Mouse (Mus musculus) hindbrain, postnatal 0 days (tissue): Measurements from ENCODE around the gene Aldh3b2. TPM values are rescaled to one million over a fixed set of nuclear protein-coding genes. Genes with fewer than 3 reads are reported as not detected.
A peak's percentile ranks its signal among the peaks of the same experiment; 100 is the strongest.

Experiments
- ATAC-seq: fragments of 200-750 bp; cut with Nextera tagmentation; 2 replicates; pipeline ENCODE4 v1.8.0; 2017; ENCODE audit warnings: mild to moderate bottlenecking, moderate TSS enrichment, moderate library complexity
- DNase-seq: peaks from one replicate; pipeline ENCODE4 v3.0.0-alpha.2; 2015; ENCODE audit warnings: low spot score
- H3K27ac ChIP-seq: fragments of 300-500 bp; sonication (generic); 2 replicates; pipeline ENCODE4 v1.5.1; 2014; ENCODE audit warnings: mild to moderate bottlenecking
- H3K27me3 ChIP-seq: fragments of 300-500 bp; sonication (generic); 2 replicates; pipeline ENCODE4 v1.6.1; 2014; ENCODE audit warnings: low read length, mixed read lengths; ENCODE audit not compliant: insufficient read depth
- H3K36me3 ChIP-seq: fragments of 300-500 bp; sonication (generic); 2 replicates; pipeline ENCODE4 v1.6.1; 2014; ENCODE audit warnings: low read length, mixed read lengths; ENCODE audit not compliant: insufficient read depth
- H3K4me1 ChIP-seq: fragments of 300-500 bp; sonication (generic); 2 replicates; pipeline ENCODE4 v1.6.1; 2014; ENCODE audit warnings: antibody characterized with exemption, low read length, mixed read lengths; ENCODE audit not compliant: insufficient read depth
- H3K4me2 ChIP-seq: fragments of 300-500 bp; sonication (generic); 2 replicates; pipeline ENCODE4 v1.6.1; 2014; ENCODE audit warnings: low read depth, mild to moderate bottlenecking, low read length, moderate library complexity, mixed read lengths
- H3K4me3 ChIP-seq: fragments of 300-500 bp; sonication (generic); 2 replicates; pipeline ENCODE4 v1.5.1; 2014; ENCODE audit warnings: low read length
- H3K9ac ChIP-seq: fragments of 300-500 bp; sonication (generic); replicated peaks from 2 replicates; pipeline ENCODE4 v1.6.1; 2014; ENCODE audit warnings: mild to moderate bottlenecking, low read length, moderate library complexity, mixed read lengths
- H3K9me3 ChIP-seq: fragments of 300-500 bp; sonication (generic); 2 replicates; pipeline ENCODE4 v1.6.1; 2016; ENCODE audit warnings: low read length, mixed read lengths
- CTCF ChIP-seq: IDR thresholded peaks from 2 replicates; pipeline ENCODE4 v1.5.1; 2016; ENCODE audit warnings: antibody characterized with exemption, control low read depth, low read depth
- WGBS: fragments of 180-500 bp; shearing (Covaris S2); extraction: QIAGEN DNeasy Blood & Tissue Kit; methylation state at CpG from one replicate; pipeline ENCODE4 v1.1.7; 2014; 5-methylcytosine and 5-hydroxymethylcytosine counted together
- polyA plus RNA-seq: library from polyadenylated mRNA; unstranded; fragments of >200 nt; fragmentation: Nextera tagmentation; extraction: Ambion mirVana; gene quantifications from 2 replicates; pipeline ENCODE4 v1.2.1, GENCODE M21; 2015
- total RNA-seq: library from RNA; depleted of rRNA; stranded (reverse); fragments of >200 nt; gene quantifications from 2 replicates; pipeline ENCODE4 v1.2.3, GENCODE M21; 2014; rRNA removed

Aldh3b2 gene
- total and polyA plus RNA-seq, 2 experiments from 2014 or later: 0.95 to 1.1 TPM

DNA sequence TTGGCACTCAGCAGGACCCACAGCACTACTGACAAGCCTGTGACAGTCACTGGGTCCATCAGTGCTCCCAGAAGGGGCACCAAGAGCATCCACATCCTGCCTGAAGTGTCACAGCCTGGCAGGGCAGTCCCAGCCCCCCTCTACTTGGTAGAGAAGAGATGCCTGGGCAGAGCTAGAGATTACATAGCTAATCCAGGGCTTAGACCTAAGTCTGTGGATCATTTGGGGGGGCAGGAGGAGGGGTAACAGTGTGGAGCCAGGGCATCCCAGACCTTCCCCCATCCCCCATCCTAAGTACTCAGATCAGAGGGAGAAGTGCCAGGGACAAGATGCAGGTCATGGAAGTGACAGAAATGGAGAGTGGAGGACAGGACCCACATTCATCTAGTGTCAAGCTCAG is 42.7 kb downstream of the Aldh3b2 start:
- no peak for TF ChIP-seq CTCF
- Histone ChIP-seq H3K36me3 (peaks cover 4% of the 10 kb centered on the region; the same call in 1 of the 2 replicates), H3K4me2 (no peak overlapping the region), H3K4me3 (no peak overlapping the region), H3K27me3 (no peaks in the 10 kb centered on the region), H3K9me3 (no peaks in the 10 kb centered on the region), H3K27ac (no peak overlapping the region), H3K9ac (no peak overlapping the region), H3K4me1 (peaks cover 6% of the 10 kb centered on the region)
- ATAC-seq (no peak), DNase-seq (no peak)

DNA sequence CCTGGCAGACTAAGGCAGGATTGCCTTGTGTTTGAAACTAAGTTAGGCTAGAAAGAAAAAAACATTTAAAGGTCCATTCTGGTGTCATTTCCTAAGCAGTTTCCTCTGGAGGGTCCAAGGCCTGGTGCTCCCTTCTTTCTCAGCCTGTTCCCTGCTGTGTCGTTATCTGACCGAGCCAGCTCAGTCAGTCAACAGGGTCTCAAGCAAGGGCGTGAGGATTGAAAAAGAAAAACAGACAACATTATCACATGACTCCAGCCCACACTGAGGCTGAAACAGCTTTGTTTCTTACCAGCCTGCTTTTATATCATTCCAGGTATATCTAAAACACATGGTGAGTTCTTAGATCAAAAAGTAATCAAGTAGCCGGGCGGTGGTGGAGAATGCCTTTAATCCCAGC is 43.5 kb downstream of the Aldh3b2 start:
- H3K27me3 ChIP-seq: no peaks in the 10 kb centered on the region
- peaks cover 6% of the 10 kb centered on the region for H3K4me1 ChIP-seq
- H3K4me3 ChIP-seq: no peak overlapping the region
- H3K9me3 ChIP-seq: no peaks in the 10 kb centered on the region
- H3K4me2 ChIP-seq: no peak overlapping the region
- 63% methylated on average over 5 of the region's 5 CpGs for WGBS
- no peak overlapping the region for H3K9ac ChIP-seq
- H3K36me3 ChIP-seq: no peaks in the 10 kb centered on the region
- no peak overlapping the region for H3K27ac ChIP-seq
- ATAC-seq: no peak
- no peak for TF ChIP-seq CTCF
- no peak for DNase-seq

DNA sequence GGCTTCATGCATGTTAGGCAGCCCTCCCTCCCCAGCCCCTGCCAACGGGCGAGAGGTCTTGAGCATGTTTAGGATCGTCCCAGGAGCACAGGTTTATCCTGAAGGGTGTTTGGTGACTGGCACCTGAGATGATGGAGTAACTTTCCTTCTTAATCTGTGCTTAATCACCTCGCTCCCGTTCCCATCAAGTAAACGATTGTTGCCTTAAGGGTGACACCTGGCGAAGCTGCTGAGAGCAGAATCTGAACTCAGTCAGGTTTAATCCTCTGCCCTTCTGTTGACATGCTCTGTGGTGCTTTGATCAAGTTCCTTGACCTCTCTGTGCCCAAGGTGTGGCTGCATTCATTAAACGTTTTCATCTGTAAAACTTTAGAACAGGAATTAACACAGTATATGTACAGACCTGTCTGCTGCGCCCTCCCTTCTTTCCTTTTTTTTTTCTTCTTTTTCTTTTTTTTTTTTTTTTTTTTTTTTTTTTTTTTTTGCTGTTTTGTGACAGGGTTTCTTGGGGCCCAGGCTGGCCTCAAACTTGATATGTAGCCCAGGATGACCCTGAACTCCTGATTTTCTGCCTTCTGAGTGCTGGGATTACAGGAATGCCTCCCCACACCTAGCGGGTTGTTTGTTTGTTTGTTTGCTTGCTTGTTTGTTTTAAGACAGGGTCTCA is 45.9 kb downstream of the Aldh3b2 start:
- Histone ChIP-seq H3K9ac (no peak overlapping the region), H3K4me2 (no peak overlapping the region), H3K9me3 (no peaks in the 10 kb centered on the region), H3K27ac (no peak overlapping the region), H3K4me3 (no peak overlapping the region), H3K27me3 (no peaks in the 10 kb centered on the region), H3K36me3 (no peaks in the 10 kb centered on the region), H3K4me1 (no peaks in the 10 kb centered on the region)
- no peak for TF ChIP-seq CTCF
- ATAC-seq (no peak), DNase-seq (no peak)
- WGBS: 68% methylated on average over 10 of the region's 10 CpGs

DNA sequence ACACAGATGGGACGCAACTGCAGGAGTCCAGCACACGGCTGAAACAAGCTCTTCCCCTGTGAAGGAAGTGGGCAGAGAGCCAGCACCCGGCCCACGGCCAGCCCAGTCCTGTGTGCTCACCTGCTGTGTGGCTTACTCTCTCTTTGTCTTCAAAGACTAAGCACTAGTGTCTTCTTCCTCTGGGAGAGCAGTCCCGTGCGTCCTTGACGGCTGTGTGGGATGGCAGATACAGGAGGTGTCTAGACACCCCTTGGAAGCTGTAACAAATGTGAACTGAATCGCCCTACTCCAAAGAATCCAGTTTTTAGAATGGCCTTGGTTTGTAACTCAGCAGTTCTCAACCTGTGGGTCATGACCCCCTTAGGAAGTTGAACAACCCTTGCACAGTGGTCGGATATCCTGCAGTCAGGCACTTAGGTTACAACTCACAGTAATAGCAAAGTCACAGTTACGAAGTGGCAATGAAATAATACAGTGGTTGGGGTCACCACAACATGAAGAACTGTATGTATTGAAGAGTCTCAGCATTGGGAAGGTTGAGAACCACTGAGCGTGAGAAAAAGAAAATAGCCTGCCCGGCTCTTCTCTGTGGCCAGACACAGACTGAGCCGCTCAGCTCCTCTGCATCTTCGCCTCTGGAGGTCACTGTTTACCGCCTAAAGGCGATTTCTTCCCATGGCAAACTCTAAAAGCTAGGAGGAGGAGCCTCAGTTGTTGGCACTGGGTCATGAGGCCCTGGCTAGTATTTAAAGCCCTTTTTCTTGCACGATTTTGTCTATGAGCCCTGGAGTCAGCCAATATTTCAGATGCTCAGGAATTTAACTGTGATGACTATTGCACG is 46.8 kb downstream of the Aldh3b2 start:
- DNase-seq (peak; percentile 92), ATAC-seq (peak; percentile 93)
- no peak overlapping the region for H3K4me3 ChIP-seq
- no peaks in the 10 kb centered on the region for H3K36me3 ChIP-seq
- H3K4me1 ChIP-seq: no peaks in the 10 kb centered on the region
- TF ChIP-seq CTCF: peak; percentile 84
- 0 out of 2 replicates have a peak overlapping the region, but pooled peaks have one; percentile 41 for H3K27ac ChIP-seq
- no peaks in the 10 kb centered on the region for H3K27me3 ChIP-seq
- 19% methylated on average over 18 of the region's 18 CpGs for WGBS
- H3K9me3 ChIP-seq: no peaks in the 10 kb centered on the region
- H3K4me2 ChIP-seq: no peak overlapping the region
- H3K9ac ChIP-seq: no peak overlapping the region

DNA sequence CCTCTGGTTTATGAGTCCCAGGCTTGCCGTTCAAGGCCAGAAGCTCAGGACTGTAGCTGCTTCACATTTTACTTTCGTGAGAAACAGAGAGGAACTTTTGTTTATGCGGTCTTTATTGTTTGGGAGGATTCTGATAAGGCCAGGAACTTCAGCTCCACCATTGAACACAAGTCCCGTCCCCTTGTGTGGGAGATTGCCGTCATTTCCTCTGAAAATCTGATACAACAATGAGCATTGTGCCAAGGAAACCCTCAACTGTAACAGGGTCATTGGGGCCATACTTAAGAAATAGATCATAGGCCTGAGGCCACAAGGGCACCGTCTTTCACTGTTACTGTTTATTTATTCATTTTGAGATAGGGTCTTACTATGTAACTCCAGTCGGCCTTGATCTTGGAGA is 51.1 kb downstream of the Aldh3b2 start:
- Histone ChIP-seq H3K4me3 (no peak overlapping the region), H3K27ac (no peak overlapping the region), H3K4me1 (no peaks in the 10 kb centered on the region), H3K36me3 (no peaks in the 10 kb centered on the region), H3K9ac (no peak overlapping the region), H3K9me3 (no peaks in the 10 kb centered on the region), H3K27me3 (no peaks in the 10 kb centered on the region), H3K4me2 (no peak overlapping the region)
- ATAC-seq: no peak
- no peak for DNase-seq
- WGBS: 81% methylated on average over 7 of the region's 7 CpGs
- TF ChIP-seq CTCF: no peak

DNA sequence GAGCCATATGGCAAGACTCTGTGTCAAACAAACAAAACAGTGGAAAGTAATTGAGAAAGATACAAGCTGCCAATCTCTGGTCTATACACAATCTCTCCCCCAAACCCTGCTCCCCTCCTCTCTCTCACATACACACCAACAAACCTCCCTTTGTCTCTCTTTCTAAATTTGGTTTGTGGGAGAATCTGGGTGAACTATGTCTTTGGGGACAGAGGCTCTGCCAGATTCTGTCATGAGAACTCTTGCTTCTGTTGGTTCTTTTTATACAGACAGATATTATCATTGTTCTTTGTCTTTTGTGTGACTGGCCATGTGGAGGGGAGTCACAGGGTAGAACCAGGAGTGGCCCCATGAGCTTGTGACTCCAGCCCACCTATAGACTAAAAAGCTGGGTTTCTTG is 55.4 kb downstream of the Aldh3b2 start:
- H3K4me1 ChIP-seq: no peaks in the 10 kb centered on the region
- no peak overlapping the region for H3K4me2 ChIP-seq
- H3K36me3 ChIP-seq: no peaks in the 10 kb centered on the region
- no peak for DNase-seq
- H3K27me3 ChIP-seq: no peaks in the 10 kb centered on the region
- H3K9ac ChIP-seq: no peak overlapping the region
- no peak overlapping the region for H3K4me3 ChIP-seq
- no peak overlapping the region for H3K27ac ChIP-seq
- H3K9me3 ChIP-seq: no peaks in the 10 kb centered on the region
- ATAC-seq: no peak
- no peak for TF ChIP-seq CTCF

Other genes with a start within 250 kb of the Aldh3b2 start
Only the 30 nearest of the 31 such genes appear.
- 43.5 and 54.8 TPM in 2 replicates for gene Kmt5b, start 204.9 kb upstream of the Aldh3b2 start, total RNA-seq
- gene Kmt5b, start 204.9 kb upstream of the Aldh3b2 start, polyA plus RNA-seq: 32.8 and 35.0 TPM in 2 replicates
- gene Chka, start 120.6 kb upstream of the Aldh3b2 start, total RNA-seq: 57.3 and 68.9 TPM in 2 replicates
- 53.9 and 57.3 TPM in 2 replicates for gene Chka, start 120.6 kb upstream of the Aldh3b2 start, polyA plus RNA-seq
- gene Tcirg1, start 65.2 kb upstream of the Aldh3b2 start, total RNA-seq: 35.4 and 44.0 TPM in 2 replicates
- gene Tcirg1, start 65.2 kb upstream of the Aldh3b2 start, polyA plus RNA-seq: 16.8 and 17.3 TPM in 2 replicates
- 212 and 221 TPM in 2 replicates for gene Ndufs8, start 59.6 kb upstream of the Aldh3b2 start, total RNA-seq
- 366 and 367 TPM in 2 replicates for gene Ndufs8, start 59.6 kb upstream of the Aldh3b2 start, polyA plus RNA-seq
- gene Aldh3b1, start 42.5 kb upstream of the Aldh3b2 start, total RNA-seq: 2.2 and 3.0 TPM in 2 replicates
- 3.5 and 4.3 TPM in 2 replicates for gene Aldh3b1, start 42.5 kb upstream of the Aldh3b2 start, polyA plus RNA-seq
- gene Unc93b1, start 37.1 kb upstream of the Aldh3b2 start, total RNA-seq: 12.8 and 19.9 TPM in 2 replicates
- gene Unc93b1, start 37.1 kb upstream of the Aldh3b2 start, polyA plus RNA-seq: 15.3 and 16.3 TPM in 2 replicates
- not detected in 2 replicates for gene Aldh3b3, start 13.7 kb upstream of the Aldh3b2 start, total RNA-seq
- not detected in 2 replicates for gene Aldh3b3, start 13.7 kb upstream of the Aldh3b2 start, polyA plus RNA-seq
- 3.3 and 7.3 TPM in 2 replicates for gene Acy3, start 14.2 kb downstream of the Aldh3b2 start, total RNA-seq
- gene Acy3, start 14.2 kb downstream of the Aldh3b2 start, polyA plus RNA-seq: 2.8 and 3.5 TPM in 2 replicates
- gene Tbx10, start 20.4 kb downstream of the Aldh3b2 start, total RNA-seq: not detected in 2 replicates
- gene Tbx10, start 20.4 kb downstream of the Aldh3b2 start, polyA plus RNA-seq: 0.36 and 0.39 TPM in 2 replicates
- 23.5 and 29.1 TPM in 2 replicates for gene Nudt8, start 28.3 kb downstream of the Aldh3b2 start, total RNA-seq
- gene Nudt8, start 28.3 kb downstream of the Aldh3b2 start, polyA plus RNA-seq: 25.9 and 26.0 TPM in 2 replicates
- gene Gm49405, start 28.3 kb downstream of the Aldh3b2 start, total RNA-seq: 2.5 and 3.5 TPM in 2 replicates
- 2.1 and 2.2 TPM in 2 replicates for gene Gm49405, start 28.3 kb downstream of the Aldh3b2 start, polyA plus RNA-seq
- 3.7 and 3.9 TPM in 2 replicates for gene Doc2g, start 31.0 kb downstream of the Aldh3b2 start, total RNA-seq
- 3.5 and 3.7 TPM in 2 replicates for gene Doc2g, start 31.0 kb downstream of the Aldh3b2 start, polyA plus RNA-seq
- gene Ndufv1, start 40.5 kb downstream of the Aldh3b2 start, total RNA-seq: 160 and 203 TPM in 2 replicates
- 285 and 291 TPM in 2 replicates for gene Ndufv1, start 40.5 kb downstream of the Aldh3b2 start, polyA plus RNA-seq
- gene Gstp1, start 65.7 kb downstream of the Aldh3b2 start, total RNA-seq: 317 and 335 TPM in 2 replicates
- 575 and 599 TPM in 2 replicates for gene Gstp1, start 65.7 kb downstream of the Aldh3b2 start, polyA plus RNA-seq
- gene Gstp2, start 73.7 kb downstream of the Aldh3b2 start, total RNA-seq: 0.52 TPM in 1 of 2 replicates, not detected in the other
- 2.2 and 3.0 TPM in 2 replicates for gene Gstp2, start 73.7 kb downstream of the Aldh3b2 start, polyA plus RNA-seq
- not detected in 2 replicates for gene Gstp3, start 87.2 kb downstream of the Aldh3b2 start, total RNA-seq
- gene Gstp3, start 87.2 kb downstream of the Aldh3b2 start, polyA plus RNA-seq: not detected in 2 replicates
- not detected in 2 replicates for gene Cabp2, start 109.2 kb downstream of the Aldh3b2 start, total RNA-seq
- not detected in 2 replicates for gene Cabp2, start 109.2 kb downstream of the Aldh3b2 start, polyA plus RNA-seq
- gene Cdk2ap2, start 124.9 kb downstream of the Aldh3b2 start, total RNA-seq: 49.4 and 57.5 TPM in 2 replicates
- gene Cdk2ap2, start 124.9 kb downstream of the Aldh3b2 start, polyA plus RNA-seq: 63.9 and 64.6 TPM in 2 replicates
- 134 and 142 TPM in 2 replicates for gene Pitpnm1, start 127.7 kb downstream of the Aldh3b2 start, total RNA-seq
- gene Pitpnm1, start 127.7 kb downstream of the Aldh3b2 start, polyA plus RNA-seq: 88.0 and 91.9 TPM in 2 replicates
- gene Aip, start 153.5 kb downstream of the Aldh3b2 start, total RNA-seq: 33.4 and 38.2 TPM in 2 replicates
- gene Aip, start 153.5 kb downstream of the Aldh3b2 start, polyA plus RNA-seq: 89.4 and 94.3 TPM in 2 replicates
- gene Gpr152, start 167.5 kb downstream of the Aldh3b2 start, total RNA-seq: 0.37 TPM in 1 of 2 replicates, not detected in the other
- 0.05 TPM in 1 of 2 replicates, not detected in the other for gene Gpr152, start 167.5 kb downstream of the Aldh3b2 start, polyA plus RNA-seq
- gene Cabp4, start 171.7 kb downstream of the Aldh3b2 start, total RNA-seq: not detected in 2 replicates
- 0.29 and 0.51 TPM in 2 replicates for gene Cabp4, start 171.7 kb downstream of the Aldh3b2 start, polyA plus RNA-seq
- gene Coro1b, start 176.3 kb downstream of the Aldh3b2 start, total RNA-seq: 71.5 and 137 TPM in 2 replicates
- gene Coro1b, start 176.3 kb downstream of the Aldh3b2 start, polyA plus RNA-seq: 90.7 and 114 TPM in 2 replicates
- gene Ptprcap, start 181.3 kb downstream of the Aldh3b2 start, total RNA-seq: 1.0 TPM in 1 of 2 replicates, not detected in the other
- 0.40 and 0.44 TPM in 2 replicates for gene Ptprcap, start 181.3 kb downstream of the Aldh3b2 start, polyA plus RNA-seq
- gene Rps6kb2, start 191.0 kb downstream of the Aldh3b2 start, total RNA-seq: 17.6 and 24.7 TPM in 2 replicates
- 49.6 and 56.5 TPM in 2 replicates for gene Rps6kb2, start 191.0 kb downstream of the Aldh3b2 start, polyA plus RNA-seq
- gene Carns1, start 203.2 kb downstream of the Aldh3b2 start, total RNA-seq: 5.5 and 8.3 TPM in 2 replicates
- gene Carns1, start 203.2 kb downstream of the Aldh3b2 start, polyA plus RNA-seq: 7.1 and 7.5 TPM in 2 replicates
- gene Tbc1d10c, start 219.0 kb downstream of the Aldh3b2 start, total RNA-seq: 2.7 and 3.8 TPM in 2 replicates
- 0.95 and 1.4 TPM in 2 replicates for gene Tbc1d10c, start 219.0 kb downstream of the Aldh3b2 start, polyA plus RNA-seq
- gene Ppp1ca, start 219.7 kb downstream of the Aldh3b2 start, total RNA-seq: 502 and 597 TPM in 2 replicates
- 564 and 571 TPM in 2 replicates for gene Ppp1ca, start 219.7 kb downstream of the Aldh3b2 start, polyA plus RNA-seq
- 15.8 and 25.8 TPM in 2 replicates for gene Rad9a, start 229.3 kb downstream of the Aldh3b2 start, total RNA-seq
- 13.7 and 14.6 TPM in 2 replicates for gene Rad9a, start 229.3 kb downstream of the Aldh3b2 start, polyA plus RNA-seq
- gene Clcf1, start 241.9 kb downstream of the Aldh3b2 start, total RNA-seq: 0.42 and 3.8 TPM in 2 replicates
- 0.83 TPM in 2 replicates for gene Clcf1, start 241.9 kb downstream of the Aldh3b2 start, polyA plus RNA-seq